Mouse (Mus musculus) lung, postnatal 25 days (tissue): Measurements from ENCODE around the gene Itpr2.
A peak's percentile ranks its signal among the peaks of the same experiment; 100 is the strongest.

ENCODE experiments used
- DNase-seq: peaks from one replicate; pipeline ENCODE4 v3.0.0; 2022; ENCODE audit warnings: low spot score

Itpr2 gene

GRCm38 (mm10) chr6:146504459-146504858 lies 2.4 kb upstream of the Itpr2 start:
- DNase-seq: no peak

GRCm38 (mm10) chr6:146502856-146503255 lies 833 bp upstream of the Itpr2 start:
- no peak for DNase-seq

GRCm38 (mm10) chr6:146501316-146501865 lies 632 bp downstream of the Itpr2 start:
- DNase-seq: peak; percentile 59

GRCm38 (mm10) chr6:146500771-146501170 lies 1.3 kb downstream of the Itpr2 start:
- no peak for DNase-seq

- no peak for DNase-seq
These were observed 1.8 kb downstream of the Itpr2 start for GRCm38 (mm10) chr6:146500206-146500605.

- DNase-seq: no peak
These were observed 2.5 kb downstream of the Itpr2 start for GRCm38 (mm10) chr6:146499566-146499965.

GRCm38 (mm10) chr6:146498416-146498815 lies 3.6 kb downstream of the Itpr2 start:
- no peak for DNase-seq

GRCm38 (mm10) chr6:146497866-146498265 lies 4.2 kb downstream of the Itpr2 start:
- DNase-seq: no peak

- no peak for DNase-seq
These were observed 4.6 kb downstream of the Itpr2 start for GRCm38 (mm10) chr6:146497435-146497834.

- DNase-seq: no peak
These were observed 10.3 kb downstream of the Itpr2 start for GRCm38 (mm10) chr6:146491680-146492079.

- no peak for DNase-seq
These were observed 11.5 kb downstream of the Itpr2 start for GRCm38 (mm10) chr6:146490416-146490960.

GRCm38 (mm10) chr6:146489841-146490240 lies 12.2 kb downstream of the Itpr2 start:
- DNase-seq: no peak

- no peak for DNase-seq
These were observed 13.3 kb downstream of the Itpr2 start for GRCm38 (mm10) chr6:146488749-146489148.

- DNase-seq: no peak
These were observed 14.9 kb downstream of the Itpr2 start for GRCm38 (mm10) chr6:146487079-146487478.

GRCm38 (mm10) chr6:146486073-146486472 lies 15.9 kb downstream of the Itpr2 start:
- DNase-seq: no peak

- peak; percentile 32 for DNase-seq
These were observed 20.6 kb downstream of the Itpr2 start for GRCm38 (mm10) chr6:146481441-146481840.

GRCm38 (mm10) chr6:146480925-146481324 lies 21.1 kb downstream of the Itpr2 start:
- DNase-seq: no peak

GRCm38 (mm10) chr6:146478888-146479683 lies 22.9 kb downstream of the Itpr2 start:
- no peak for DNase-seq

- DNase-seq: no peak
These were observed 25.2 kb downstream of the Itpr2 start for GRCm38 (mm10) chr6:146476865-146477264.

GRCm38 (mm10) chr6:146474166-146474565 lies 27.9 kb downstream of the Itpr2 start:
- no peak for DNase-seq

- peak; percentile 61 for DNase-seq
These were observed 28.6 kb downstream of the Itpr2 start for GRCm38 (mm10) chr6:146473216-146473955.

GRCm38 (mm10) chr6:146470378-146470777 lies 31.6 kb downstream of the Itpr2 start:
- no peak for DNase-seq

GRCm38 (mm10) chr6:146469936-146470335 lies 32.1 kb downstream of the Itpr2 start:
- DNase-seq: peak; percentile 66
